Mouse (Mus musculus): ENCODE measurements at regions not wholly inside any gene's neighbourhood (a gene's known extent, or its start where the extent isn't known, plus 50 kb on each side); places are given as distances from the start of the nearest gene placed in this dataset.
A peak's percentile ranks its signal among the peaks of the same experiment; 100 is the strongest.

- peak in 1 of 2 experiments; percentile 2 for DNase-seq (ENCODE audit: low spot score in 2 of 2)
Observed at GRCm38 (mm10) chr4:38657560-38657959, 792.5 kb upstream of the 1700009N14Rik start.

Data from left cerebral cortex, adult 9 months (tissue).